Mouse (Mus musculus) ovary, postnatal 10 days (tissue): ENCODE data around the gene St7l.
A peak's percentile ranks its signal among the peaks of the same experiment; 100 is the strongest.

Experiments used
- DNase-seq: peaks from one replicate; pipeline ENCODE4 v3.0.0; 2022; ENCODE audit warnings: low spot score

The St7l gene

GRCm38 (mm10) chr3:104963331-104964276 lies 99.8 kb downstream of the St7l start:
- DNase-seq: no peak

DNA sequence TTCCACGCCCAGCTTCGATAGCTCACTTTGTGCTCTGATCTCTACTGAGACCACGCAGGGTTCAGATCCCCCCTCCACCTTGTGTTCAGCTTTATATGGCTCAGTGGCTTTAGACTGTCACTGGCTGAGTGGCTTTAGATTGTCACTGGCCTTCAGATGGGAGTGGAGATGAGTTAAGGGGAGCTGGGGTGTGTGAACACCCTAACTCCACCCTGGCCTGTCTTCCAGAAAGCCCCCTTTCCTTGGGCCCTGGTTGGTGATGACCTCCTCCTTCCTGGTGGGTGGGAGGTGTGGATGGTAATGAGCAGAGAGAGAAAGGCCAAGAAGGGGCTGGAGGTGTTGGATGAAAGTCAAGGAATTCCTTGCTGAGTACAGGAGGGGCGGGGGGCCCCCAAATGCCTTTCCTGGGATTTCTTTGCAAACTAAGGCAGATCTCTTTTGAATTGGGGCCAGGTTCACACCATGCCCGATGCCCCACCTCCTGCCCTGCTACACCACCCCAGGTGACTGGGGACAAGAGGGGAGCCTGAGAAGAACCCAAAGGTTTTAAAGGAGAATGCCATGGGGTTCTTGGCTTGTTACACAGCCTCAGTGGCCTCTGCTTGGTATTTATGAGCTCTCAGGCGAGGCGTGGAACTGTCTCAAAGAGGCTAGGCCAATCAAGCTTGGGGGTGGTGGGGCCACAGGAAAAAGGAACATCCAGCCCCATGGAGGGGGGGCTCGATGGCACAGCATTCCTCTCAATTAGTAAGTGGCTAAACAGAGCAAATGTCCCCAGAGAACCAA lies 101.5 kb downstream of the St7l start:
- DNase-seq: no peak

GRCm38 (mm10) chr3:104965991-104966554 lies 102.3 kb downstream of the St7l start:
- no peak for DNase-seq

DNA sequence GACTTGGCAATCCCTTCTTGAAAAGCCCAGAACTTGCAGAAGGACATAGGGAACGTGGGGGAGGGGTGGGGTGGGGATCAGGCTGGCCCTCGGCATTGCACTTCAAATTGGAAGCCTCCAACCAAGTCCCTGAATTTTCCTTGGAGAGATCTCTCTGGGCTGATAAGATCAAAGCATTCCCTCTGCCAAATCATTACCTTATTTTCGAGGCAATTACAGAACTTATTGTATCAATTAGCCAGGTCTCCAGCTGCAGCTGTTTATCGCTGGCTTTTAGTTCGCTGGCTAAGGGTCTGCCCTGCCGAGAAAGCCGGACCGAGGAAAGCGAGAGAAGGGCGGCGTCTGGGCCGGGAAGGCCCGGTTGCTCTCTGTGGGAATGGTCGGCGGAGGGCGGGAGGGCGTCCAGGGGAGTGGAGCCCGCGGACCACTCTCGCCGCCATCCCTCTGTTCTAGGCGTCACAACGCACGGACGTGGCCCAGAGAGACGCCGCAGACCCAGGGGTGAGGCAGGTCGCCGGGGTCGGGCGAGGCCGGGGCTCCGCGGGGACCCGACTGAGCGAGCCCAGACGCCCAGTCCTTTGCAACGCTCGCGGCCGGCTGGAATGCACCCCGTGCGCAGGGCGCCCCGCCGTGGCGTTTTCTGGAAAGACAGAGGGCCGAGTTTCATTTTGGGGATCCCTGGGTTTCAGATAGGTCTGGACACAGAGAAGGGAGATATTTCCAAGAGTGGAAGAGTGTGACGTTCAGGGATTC lies 103.9 kb downstream of the St7l start:
- DNase-seq: peak; percentile 99
